Mouse (Mus musculus): ENCODE measurements around the gene Epha7.

DNA sequence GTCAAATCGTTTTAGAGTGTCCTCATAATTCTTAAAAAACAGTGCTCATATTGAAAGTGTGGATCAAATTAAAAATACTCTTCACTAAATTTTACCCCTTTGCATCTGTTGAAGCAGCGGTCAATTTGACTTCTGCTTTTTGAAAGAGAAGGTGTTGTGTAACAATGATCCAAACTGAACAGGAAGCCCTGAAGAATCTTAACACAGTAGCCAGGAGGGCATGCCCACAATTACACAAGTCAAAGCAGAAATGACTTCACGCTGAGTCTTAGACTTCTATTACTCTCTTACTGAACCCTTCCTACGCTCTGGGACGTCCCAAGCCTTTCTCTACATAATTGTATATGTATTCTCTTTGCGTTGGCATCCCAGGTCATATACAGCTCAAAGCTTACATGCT lies 131.3 kb downstream of the Epha7 start:
- no peak for TF ChIP-seq GATA1 (IDR thresholded peaks at IDR 0.05; ENCODE audit: borderline replicate concordance, low read length)
- TF ChIP-seq FLI1 (IDR thresholded peaks at IDR 0.05; ENCODE audit: low read length) = no peak

Measured in megakaryocyte, embryonic 14.5 days (primary cell).